Mouse (Mus musculus) heart, postnatal 4 days (tissue): Measurements from ENCODE around the gene Tcf7l1. TPM values are rescaled to one million over a fixed set of nuclear protein-coding genes. Genes with fewer than 3 reads are reported as not detected.

Source experiments
- DNase-seq: peaks from one replicate; pipeline ENCODE4 v3.0.0; 2021
- total RNA-seq, 2 experiments: library from RNA; stranded (reverse); gene quantifications; 2 replicates each; pipeline ENCODE4 v1.2.3; 2021

Tcf7l1 gene
- total RNA-seq, 2 experiments from 2014 or later, result 24.2 to 26.5 TPM

GRCm38 (mm10) chr6:72787322-72787947 lies 1.6 kb downstream of the Tcf7l1 start:
- no peak for DNase-seq

- no peak for DNase-seq
Measured at GRCm38 (mm10) chr6:72783780-72784179, 5.3 kb downstream of the Tcf7l1 start.

- DNase-seq, result no peak
Measured at GRCm38 (mm10) chr6:72778779-72779776, 10.0 kb downstream of the Tcf7l1 start.

GRCm38 (mm10) chr6:72777212-72777611 lies 11.8 kb downstream of the Tcf7l1 start:
- DNase-seq, result no peak

GRCm38 (mm10) chr6:72774275-72774674 lies 14.8 kb downstream of the Tcf7l1 start:
- no peak for DNase-seq

GRCm38 (mm10) chr6:72769915-72770776 lies 18.9 kb downstream of the Tcf7l1 start:
- no peak for DNase-seq

- no peak for DNase-seq
Measured at GRCm38 (mm10) chr6:72769343-72769742, 19.7 kb downstream of the Tcf7l1 start.

GRCm38 (mm10) chr6:72768804-72769203 lies 20.2 kb downstream of the Tcf7l1 start:
- DNase-seq, result peak; percentile 75

GRCm38 (mm10) chr6:72768097-72768496 lies 21.0 kb downstream of the Tcf7l1 start:
- DNase-seq, result no peak

GRCm38 (mm10) chr6:72763616-72764015 lies 25.4 kb downstream of the Tcf7l1 start:
- no peak for DNase-seq

GRCm38 (mm10) chr6:72761645-72762044 lies 27.4 kb downstream of the Tcf7l1 start:
- peak; percentile 27 for DNase-seq

- DNase-seq, result no peak
Measured at GRCm38 (mm10) chr6:72758239-72759017, 30.6 kb downstream of the Tcf7l1 start.

- DNase-seq, result peak; percentile 21
Measured at GRCm38 (mm10) chr6:72755267-72755889, 33.7 kb downstream of the Tcf7l1 start.

GRCm38 (mm10) chr6:72754215-72754614 lies 34.8 kb downstream of the Tcf7l1 start:
- DNase-seq, result no peak

GRCm38 (mm10) chr6:72753782-72754181 lies 35.3 kb downstream of the Tcf7l1 start:
- DNase-seq, result no peak

GRCm38 (mm10) chr6:72752824-72753223 lies 36.2 kb downstream of the Tcf7l1 start:
- DNase-seq, result no peak

- DNase-seq, result no peak
Measured at GRCm38 (mm10) chr6:72751210-72751609, 37.8 kb downstream of the Tcf7l1 start.

GRCm38 (mm10) chr6:72748882-72749437 lies 40.1 kb downstream of the Tcf7l1 start:
- no peak for DNase-seq

- DNase-seq, result no peak
Measured at GRCm38 (mm10) chr6:72748421-72748820, 40.6 kb downstream of the Tcf7l1 start.

GRCm38 (mm10) chr6:72747814-72748213 lies 41.2 kb downstream of the Tcf7l1 start:
- no peak for DNase-seq

GRCm38 (mm10) chr6:72747156-72747555 lies 41.9 kb downstream of the Tcf7l1 start:
- DNase-seq, result no peak
